Mouse (Mus musculus) lung, embryonic 16.5 days (tissue): ENCODE data around the gene Tatdn2. TPM values are rescaled to one million over a fixed set of nuclear protein-coding genes. Genes with fewer than 3 reads are reported as not detected.
"Not testable (repeated sequence)": the region's sequence is repeated elsewhere in the genome, so short reads cannot be mapped to it uniquely, and the experiment has no call there.

ENCODE experiments used
- ATAC-seq: fragments of 200-750 bp; cut with Nextera tagmentation; 2 replicates; pipeline ENCODE4 v1.8.0; 2017; ENCODE audit warnings: low read depth, mild to moderate bottlenecking, moderate library complexity
- H3K27ac ChIP-seq: fragments of 300-500 bp; sonication (generic); 2 replicates; pipeline ENCODE4 v1.5.1; 2014; ENCODE audit warnings: mild to moderate bottlenecking, control low read depth, low read length
- H3K27me3 ChIP-seq: fragments of 300-500 bp; sonication (generic); 2 replicates; pipeline ENCODE4 v1.6.1; 2014; ENCODE audit warnings: low read depth, low read length, mixed read lengths; ENCODE audit not compliant: control insufficient read depth, insufficient read depth
- H3K36me3 ChIP-seq: fragments of 300-500 bp; sonication (generic); 2 replicates; pipeline ENCODE4 v1.6.1; 2014; ENCODE audit warnings: low read length; ENCODE audit not compliant: control insufficient read depth, insufficient read depth
- H3K4me1 ChIP-seq: fragments of 300-500 bp; sonication (generic); replicated peaks from 2 replicates; pipeline ENCODE4 v1.6.1; 2014; ENCODE audit warnings: low read length, mixed read lengths; ENCODE audit not compliant: control insufficient read depth, insufficient read depth
- H3K4me2 ChIP-seq: fragments of 300-500 bp; sonication (generic); 2 replicates; pipeline ENCODE4 v1.6.1; 2014; ENCODE audit warnings: low read depth, low read length, control low read depth
- H3K4me3 ChIP-seq: fragments of 300-500 bp; sonication (generic); 2 replicates; pipeline ENCODE4 v1.5.1; 2014; ENCODE audit warnings: mild to moderate bottlenecking, low read length, control low read depth
- H3K9ac ChIP-seq: fragments of 300-500 bp; sonication (generic); 2 replicates; pipeline ENCODE4 v1.6.1; 2014; ENCODE audit warnings: low read length, control low read depth
- H3K9me3 ChIP-seq: fragments of 300-500 bp; sonication (generic); 2 replicates; pipeline ENCODE4 v1.6.1; 2016; ENCODE audit warnings: low read length; ENCODE audit not compliant: control insufficient read depth
- WGBS: fragments of 180-500 bp; shearing (Covaris S2); extraction: QIAGEN DNeasy Blood & Tissue Kit; methylation state at CpG from one replicate; pipeline ENCODE4 v1.1.7; 2014; 5-methylcytosine and 5-hydroxymethylcytosine counted together
- polyA plus RNA-seq: library from polyadenylated mRNA; unstranded; fragments of >200 nt; fragmentation: Nextera tagmentation; extraction: Ambion mirVana; gene quantifications from 2 replicates; pipeline ENCODE4 v1.2.1, GENCODE M21; 2015

Gene Tatdn2
- polyA plus RNA-seq, 1 experiment from 2014 or later, result 0.46 TPM

DNA sequence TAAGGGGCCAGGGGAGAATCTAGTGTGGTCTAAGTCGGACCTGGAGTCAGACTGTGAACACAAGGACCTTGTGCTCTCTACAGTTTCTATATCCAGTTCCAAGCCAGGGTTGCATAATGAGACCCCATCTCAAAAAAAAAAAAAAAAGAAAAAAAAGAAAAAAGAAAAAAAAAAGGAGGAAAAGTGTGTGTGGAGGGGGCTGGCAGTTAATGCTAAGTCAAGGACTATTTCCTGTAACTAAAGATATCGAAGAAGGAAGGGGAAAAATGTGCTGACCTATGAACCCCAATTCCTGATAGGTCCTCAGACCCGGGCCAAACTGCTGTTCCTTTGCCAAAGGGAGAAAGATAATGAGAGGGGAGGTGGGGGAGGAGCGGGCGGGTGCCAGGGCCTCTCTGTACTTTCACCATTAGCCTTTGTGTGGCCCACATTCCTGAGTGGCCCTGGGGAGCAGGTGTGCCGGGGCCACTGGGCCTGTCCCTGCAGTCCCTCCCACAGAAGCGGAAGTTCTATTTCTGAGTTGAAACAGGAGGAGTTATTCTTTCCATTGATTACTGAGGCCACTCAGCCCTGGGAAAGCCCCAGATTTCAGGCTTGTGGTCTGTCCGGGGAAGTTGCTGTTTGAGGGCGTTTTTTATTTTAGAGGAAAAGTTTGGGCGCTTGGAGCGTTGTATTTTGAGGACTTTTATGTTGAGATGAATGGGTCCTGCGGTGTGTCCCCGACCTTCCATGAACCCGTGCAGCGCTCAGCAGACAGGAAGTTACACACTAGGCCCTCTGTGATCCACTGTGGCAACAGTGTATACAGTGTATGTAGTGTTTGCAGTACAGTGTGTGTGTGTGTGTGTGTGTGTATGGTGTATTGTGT, 28.3 kb upstream of the Tatdn2 start:
- H3K27ac ChIP-seq, result peak overlapping the region; percentile 82
- 0 out of 2 replicates have a peak overlapping the region, but pooled peaks have one; percentile 12 for H3K4me2 ChIP-seq
- H3K4me1 ChIP-seq, result peaks cover 4% of the 10 kb centered on the region; the same call in 1 of the 2 replicates
- H3K4me3 ChIP-seq, result no peak overlapping the region
- H3K36me3 ChIP-seq, result no peaks in the 10 kb centered on the region
- 30% methylated on average over 15 of the region's 15 CpGs for WGBS
- H3K9me3 ChIP-seq, result no peaks in the 10 kb centered on the region
- no peaks in the 10 kb centered on the region for H3K27me3 ChIP-seq
- peak; percentile 71 for ATAC-seq
- no peak overlapping the region; the same call in 1 of the 2 replicates for H3K9ac ChIP-seq

DNA sequence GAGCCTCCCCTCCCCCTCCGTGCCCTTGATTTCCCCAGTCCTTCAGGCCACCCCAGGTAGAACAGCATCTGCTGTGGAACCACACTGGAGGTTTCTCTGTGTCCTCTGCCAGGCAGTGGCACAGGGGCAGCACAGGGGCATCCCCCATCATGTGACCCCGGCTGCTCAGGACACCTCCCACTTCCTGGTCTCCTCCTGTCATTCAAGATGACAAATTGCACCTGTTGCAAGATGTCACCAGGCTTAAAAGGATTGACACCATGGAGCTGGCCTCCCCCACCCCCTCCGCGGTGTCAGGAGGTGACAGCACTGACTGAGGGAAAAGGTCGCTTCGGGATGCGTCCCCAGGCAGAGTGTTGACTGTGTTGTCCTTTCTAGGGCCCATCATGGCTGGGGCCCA, 27.0 kb upstream of the Tatdn2 start:
- no peaks in the 10 kb centered on the region for H3K9me3 ChIP-seq
- no peak overlapping the region for H3K4me2 ChIP-seq
- 46% methylated on average over 7 of the region's 7 CpGs for whole genome bisulfite sequencing
- no peak overlapping the region for H3K9ac ChIP-seq
- H3K4me3 ChIP-seq, result no peak overlapping the region
- no peaks in the 10 kb centered on the region for H3K27me3 ChIP-seq
- peaks cover 4% of the 10 kb centered on the region; the same call in 1 of the 2 replicates for H3K4me1 ChIP-seq
- H3K36me3 ChIP-seq, result no peaks in the 10 kb centered on the region
- no peak overlapping the region for H3K27ac ChIP-seq
- no peak for ATAC-seq

DNA sequence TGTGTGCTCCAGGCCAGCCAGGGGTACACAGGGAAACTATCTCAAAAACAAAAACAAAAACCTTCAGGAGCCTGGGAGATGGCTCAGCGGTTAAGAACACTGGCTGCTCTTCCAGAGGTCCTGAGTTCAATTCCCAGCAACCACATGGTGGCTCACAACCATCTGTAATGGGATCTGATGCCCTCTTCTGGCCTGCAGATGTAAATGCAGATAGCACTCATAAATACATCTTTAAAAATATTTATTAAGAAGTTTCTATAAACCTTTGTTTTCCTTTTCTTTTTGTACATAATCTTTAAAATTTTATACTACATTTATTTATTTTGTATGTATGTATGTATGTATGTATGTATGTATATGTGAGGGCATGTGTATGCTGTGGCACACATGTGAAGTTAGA, 24.8 kb upstream of the Tatdn2 start:
- H3K9me3 ChIP-seq, H3K27me3 ChIP-seq, H3K36me3 ChIP-seq, H3K27ac ChIP-seq, H3K9ac ChIP-seq, H3K4me1 ChIP-seq, ATAC-seq, H3K4me3 ChIP-seq, H3K4me2 ChIP-seq: not testable (repeated sequence)
- WGBS, result 90% methylated on average over 1 of the region's 1 CpGs

- no peak overlapping the region for H3K4me2 ChIP-seq
- no peak overlapping the region for H3K9ac ChIP-seq
- no peak overlapping the region for H3K27ac ChIP-seq
- WGBS, result 73% methylated on average over 6 of the region's 6 CpGs
- no peak overlapping the region for H3K4me3 ChIP-seq
- no peak for ATAC-seq
- peaks cover 4% of the 10 kb centered on the region; the same call in 1 of the 2 replicates for H3K4me1 ChIP-seq
- no peaks in the 10 kb centered on the region for H3K36me3 ChIP-seq
- no peaks in the 10 kb centered on the region for H3K9me3 ChIP-seq
- H3K27me3 ChIP-seq, result no peaks in the 10 kb centered on the region
Measured at GRCm38 (mm10) chr6:113672989-113673388, 23.9 kb upstream of the Tatdn2 start.

DNA sequence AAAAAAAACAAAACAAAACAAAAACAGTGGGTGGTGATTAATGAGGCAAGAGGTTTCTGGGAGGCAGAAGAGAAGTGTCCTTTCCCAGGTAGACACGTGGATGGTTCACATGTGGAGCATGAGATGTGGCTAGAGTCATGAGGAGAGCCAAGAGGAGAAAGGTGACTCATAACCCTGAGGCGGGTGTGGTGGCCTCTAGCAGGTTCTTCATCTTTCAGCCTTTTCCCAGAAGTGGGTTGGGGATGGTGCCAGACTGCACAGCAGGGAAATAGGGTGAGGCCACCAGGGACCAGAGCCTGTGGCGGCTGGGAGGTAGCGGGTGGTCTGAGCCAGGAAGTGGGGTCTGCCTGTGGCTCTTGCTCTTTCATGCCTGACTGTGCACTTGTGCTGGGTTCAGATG, 21.6 kb upstream of the Tatdn2 start:
- no peak for ATAC-seq
- WGBS, result 70% methylated on average over 4 of the region's 4 CpGs
- Histone ChIP-seq H3K27me3 (no peaks in the 10 kb centered on the region), H3K27ac (no peak overlapping the region), H3K36me3 (no peaks in the 10 kb centered on the region), H3K9me3 (no peaks in the 10 kb centered on the region), H3K4me3 (no peak overlapping the region), H3K9ac (no peak overlapping the region), H3K4me1 (no peaks in the 10 kb centered on the region), H3K4me2 (no peak overlapping the region)

DNA sequence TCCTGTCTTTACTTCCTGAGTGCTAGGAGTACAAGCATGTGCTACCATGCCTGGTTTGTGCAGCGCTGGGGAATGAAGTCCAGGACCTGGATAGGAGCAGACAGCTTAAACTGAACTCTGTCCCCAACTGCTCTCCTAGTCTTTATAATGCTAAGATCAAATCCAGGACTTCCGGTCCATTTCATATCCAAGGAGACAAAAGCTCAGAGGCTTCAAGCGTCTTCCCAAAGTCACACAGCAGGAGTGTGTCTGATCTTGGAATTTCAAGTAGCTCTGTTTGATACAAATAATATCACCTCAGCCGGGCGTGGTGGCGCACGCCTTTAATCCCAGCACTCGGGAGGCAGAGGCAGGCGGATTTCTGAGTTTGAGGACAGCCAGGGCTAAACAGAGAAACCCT, 20.9 kb upstream of the Tatdn2 start:
- Histone ChIP-seq H3K9ac (no peak overlapping the region), H3K27me3 (no peaks in the 10 kb centered on the region), H3K4me2 (no peak overlapping the region), H3K27ac (no peak overlapping the region), H3K4me1 (no peaks in the 10 kb centered on the region), H3K4me3 (no peak overlapping the region), H3K9me3 (no peaks in the 10 kb centered on the region), H3K36me3 (no peaks in the 10 kb centered on the region)
- no peak for ATAC-seq
- WGBS, result 92% methylated on average over 9 of the region's 9 CpGs

- Histone ChIP-seq H3K9me3 (no peaks in the 10 kb centered on the region), H3K36me3 (no peaks in the 10 kb centered on the region), H3K9ac (no peak overlapping the region), H3K27ac (no peak overlapping the region), H3K4me2 (no peak overlapping the region), H3K27me3 (no peaks in the 10 kb centered on the region), H3K4me1 (no peaks in the 10 kb centered on the region), H3K4me3 (no peak overlapping the region)
- no peak for ATAC-seq
- 67% methylated on average over 14 of the region's 14 CpGs for WGBS
Measured at GRCm38 (mm10) chr6:113677070-113677734, 19.6 kb upstream of the Tatdn2 start.

DNA sequence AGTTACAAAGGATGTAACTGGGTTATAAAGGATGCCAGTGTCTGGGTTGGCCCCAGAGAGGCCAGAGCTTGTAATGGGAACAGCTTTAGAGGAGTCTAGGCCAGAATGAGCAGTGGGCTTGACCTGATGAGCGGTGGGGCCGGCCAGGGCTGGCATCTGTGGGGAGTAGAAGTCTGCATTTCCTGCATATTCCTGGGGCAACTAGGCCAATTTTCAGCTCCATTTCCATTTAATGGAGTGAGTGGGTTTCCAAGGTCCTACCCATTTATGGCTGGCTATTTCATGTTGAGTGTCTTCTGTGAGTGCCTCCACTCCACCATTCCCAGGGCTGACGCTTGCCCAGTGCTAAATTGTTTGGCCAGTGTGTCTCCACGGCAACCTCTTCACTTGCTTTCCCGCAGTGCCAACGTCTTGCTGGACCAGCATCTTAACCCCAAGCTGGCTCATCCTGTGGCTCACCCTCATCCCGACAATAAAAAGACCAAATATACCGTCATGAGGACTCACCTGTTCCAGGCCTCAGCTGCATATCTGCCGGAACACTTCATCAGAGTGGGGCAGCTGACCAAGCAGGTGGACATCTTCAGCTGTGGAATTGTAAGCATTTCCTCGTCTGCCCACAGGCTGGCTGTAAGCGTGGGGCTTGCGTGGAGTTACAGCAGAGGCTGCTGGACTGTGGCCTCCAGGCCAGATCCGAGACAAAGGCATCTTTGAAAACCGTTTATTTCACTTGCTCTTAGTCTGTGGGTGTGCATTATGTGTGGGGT, 18.4 kb upstream of the Tatdn2 start:
- Histone ChIP-seq H3K9ac (no peak overlapping the region), H3K4me1 (no peaks in the 10 kb centered on the region), H3K27ac (no peak overlapping the region), H3K9me3 (no peaks in the 10 kb centered on the region), H3K27me3 (no peaks in the 10 kb centered on the region), H3K36me3 (no peaks in the 10 kb centered on the region), H3K4me2 (no peak overlapping the region), H3K4me3 (no peak overlapping the region)
- WGBS, result 70% methylated on average over 14 of the region's 14 CpGs
- no peak for ATAC-seq

DNA sequence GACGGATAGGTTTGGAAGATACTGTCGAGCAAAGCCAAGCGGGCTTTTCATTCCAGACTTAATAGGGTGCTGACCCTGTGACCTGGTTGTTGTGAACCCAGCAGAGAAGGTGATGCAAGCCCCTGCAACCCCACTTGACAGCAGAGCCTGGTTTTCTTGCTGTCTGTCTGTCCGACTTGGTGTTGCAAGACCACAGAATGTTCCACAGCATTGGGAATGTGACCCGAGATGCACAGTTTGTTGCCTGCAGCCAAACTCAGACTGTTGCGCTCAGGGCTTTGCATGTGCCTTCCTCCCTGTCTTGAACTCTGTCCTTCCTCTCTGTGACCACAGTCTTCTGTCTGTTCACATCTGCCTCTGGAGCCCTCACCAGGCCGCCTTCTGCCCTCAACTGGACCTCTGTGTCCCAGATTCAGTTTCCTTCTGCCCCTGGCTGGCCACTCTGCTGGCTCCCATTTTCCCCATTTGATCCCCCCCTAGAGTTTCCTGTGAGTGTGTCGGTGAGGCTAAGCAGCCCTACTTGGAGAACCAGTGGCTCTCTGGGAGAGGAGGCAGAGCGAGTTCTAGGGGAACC, 16.8 kb upstream of the Tatdn2 start:
- 74% methylated on average over 9 of the region's 9 CpGs for WGBS
- no peak for ATAC-seq

More for the DNA sequence above, 16.8 kb upstream of the Tatdn2 start:
- Histone ChIP-seq H3K27me3 (no peaks in the 10 kb centered on the region), H3K9me3 (no peaks in the 10 kb centered on the region), H3K36me3 (no peaks in the 10 kb centered on the region), H3K9ac (no peak overlapping the region), H3K27ac (no peak overlapping the region), H3K4me2 (no peak overlapping the region), H3K4me1 (no peaks in the 10 kb centered on the region), H3K4me3 (no peak overlapping the region)
